ENCODE assay signal across 24 mouse cellular contexts in the genomic region with DNA sequence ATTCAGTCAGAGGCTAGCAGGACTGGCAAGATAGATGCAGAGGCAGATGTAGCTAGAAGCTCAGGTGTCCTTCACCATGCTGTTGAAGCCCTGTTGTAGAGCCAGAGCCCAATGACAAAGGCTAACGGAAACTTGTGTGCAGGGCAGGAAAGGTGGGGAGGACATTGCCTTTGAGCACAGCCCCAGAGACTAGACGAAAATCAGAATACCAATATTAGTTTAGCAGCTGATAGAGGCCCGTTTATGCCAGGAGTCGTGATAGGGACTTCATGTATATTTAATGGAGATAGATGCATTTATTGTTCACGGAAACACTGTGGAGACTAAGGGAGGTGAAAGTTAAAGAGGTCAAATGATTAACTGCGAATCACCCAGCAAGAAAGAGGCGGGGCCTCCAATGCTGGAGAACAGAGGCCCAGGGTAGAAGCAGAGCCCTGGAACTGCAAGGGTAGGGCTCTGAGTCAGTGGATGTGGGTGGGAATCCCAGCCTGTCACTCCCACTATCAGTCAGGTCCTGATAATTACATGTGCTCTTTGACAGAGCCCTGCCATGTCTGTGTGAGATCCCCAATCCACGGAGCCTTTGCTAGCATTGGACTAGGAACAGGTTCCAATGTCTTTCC.
DNase-seq lines count a peak whose midpoint lies in the region; ATAC-seq and TF ChIP-seq lines count a peak whose summit lies in the region.
"Had no signal": no experiment of that assay in that cellular context is flagged by ENCODE, and none has a peak within 500 bp of the region (broad histone marks: within the 10 kb centered on the region; RNA-seq: fewer than 3 reads in every experiment).

No protein-coding gene starts in this region.

- H3K4me1 ChIP-seq in kidney, postnatal 0 days (replicated peaks; ENCODE audit: insufficient read depth, low read length), result 0 out of 2 replicates have a peak, but pooled peaks cover 5% of the 10 kb centered on the region
- H3K4me1 ChIP-seq in kidney, embryonic 14.5 days (ENCODE audit: control insufficient read depth, insufficient read depth, low read length), result peaks cover 12% of the 10 kb centered on the region
- H3K4me1 ChIP-seq in intestine, embryonic 16.5 days (ENCODE audit: control insufficient read depth, insufficient read depth, low read length), result peaks cover 7% of the 10 kb centered on the region; the same call in 1 of the 2 replicates
- H3K4me1 ChIP-seq in stomach, embryonic 14.5 days (ENCODE audit: control insufficient read depth, insufficient read depth, low read length), result peaks cover 12% of the 10 kb centered on the region; the same call in 1 of the 2 replicates
- H3K4me1 ChIP-seq in hindbrain, embryonic 11.5 days (replicated peaks; ENCODE audit: control insufficient read depth, insufficient read depth, low read length), result peaks cover 3% of the 10 kb centered on the region; the same call in 1 of the 2 replicates
- H3K4me1 ChIP-seq in midbrain, embryonic 15.5 days, result peaks cover 5% of the 10 kb centered on the region
- H3K4me1 ChIP-seq: liver, embryonic 12.5 days had no signal

- H3K27me3 ChIP-seq in kidney, postnatal 0 days (ENCODE audit: insufficient read depth, low read length), result no peaks in the 10 kb centered on the region
- no peaks in the 10 kb centered on the region; the same call in 1 of the 2 replicates for H3K27me3 ChIP-seq in kidney, embryonic 14.5 days (ENCODE audit: control insufficient read depth, insufficient read depth, low read length)
- H3K27me3 ChIP-seq in intestine, embryonic 16.5 days (replicated peaks; ENCODE audit: control insufficient read depth, insufficient read depth, low read length), result no peaks in the 10 kb centered on the region
- no peaks in the 10 kb centered on the region for H3K27me3 ChIP-seq in stomach, embryonic 14.5 days (ENCODE audit: control insufficient read depth, insufficient read depth, low read length)
- no peaks in the 10 kb centered on the region for H3K27me3 ChIP-seq in hindbrain, embryonic 11.5 days (ENCODE audit: control insufficient read depth, insufficient read depth, low read length)
- no peaks in the 10 kb centered on the region for H3K27me3 ChIP-seq in midbrain, embryonic 15.5 days (replicated peaks)
- H3K27me3 ChIP-seq: hindbrain, embryonic 15.5 days had no signal

- H3K4me2 ChIP-seq in kidney, postnatal 0 days (ENCODE audit: low read length), result no peak overlapping the region
- no peak overlapping the region for H3K4me2 ChIP-seq in kidney, embryonic 14.5 days (replicated peaks; ENCODE audit: low read depth, low read length)
- H3K4me2 ChIP-seq in intestine, embryonic 16.5 days (ENCODE audit: low read depth, low read length), result no peak overlapping the region
- H3K4me2 ChIP-seq in stomach, embryonic 14.5 days (replicated peaks; ENCODE audit: low read depth, low read length), result no peak overlapping the region
- no peak overlapping the region for H3K4me2 ChIP-seq in hindbrain, embryonic 11.5 days (replicated peaks; ENCODE audit: low read depth, low read length)
- H3K4me2 ChIP-seq in midbrain, embryonic 15.5 days, result no peak overlapping the region
- H3K4me2 ChIP-seq: embryonic facial prominence, embryonic 12.5 days; hindbrain, embryonic 15.5 days; liver, embryonic 12.5 days; midbrain, embryonic 12.5 days had no signal

- no peak overlapping the region for H3K9ac ChIP-seq in kidney, postnatal 0 days (ENCODE audit: low read depth, low read length)
- H3K9ac ChIP-seq in kidney, embryonic 14.5 days (ENCODE audit: low read depth, low read length), result no peak overlapping the region
- H3K9ac ChIP-seq in intestine, embryonic 16.5 days (ENCODE audit: low read depth, low read length), result no peak overlapping the region
- H3K9ac ChIP-seq in stomach, embryonic 14.5 days (replicated peaks; ENCODE audit: low read depth, low read length), result no peak overlapping the region
- no peak overlapping the region for H3K9ac ChIP-seq in hindbrain, embryonic 11.5 days (ENCODE audit: low read depth, low read length)
- no peak overlapping the region for H3K9ac ChIP-seq in midbrain, embryonic 15.5 days
- H3K9ac ChIP-seq: embryonic facial prominence, embryonic 12.5 days; hindbrain, embryonic 15.5 days; liver, embryonic 12.5 days; liver, postnatal 0 days; midbrain, embryonic 12.5 days had no signal

- no peak overlapping the region for H3K27ac ChIP-seq in kidney, postnatal 0 days
- no peak overlapping the region for H3K27ac ChIP-seq in kidney, embryonic 14.5 days (ENCODE audit: low read depth, low read length)
- no peak overlapping the region for H3K27ac ChIP-seq in intestine, embryonic 16.5 days (ENCODE audit: low read length)
- no peak overlapping the region for H3K27ac ChIP-seq in stomach, embryonic 14.5 days (ENCODE audit: low read length)
- H3K27ac ChIP-seq in hindbrain, embryonic 11.5 days (ENCODE audit: low read depth, low read length), result no peak overlapping the region
- H3K27ac ChIP-seq in midbrain, embryonic 15.5 days, result no peak overlapping the region
- H3K27ac ChIP-seq: embryonic facial prominence, embryonic 12.5 days; heart, embryonic 10.5 days; hindbrain, embryonic 15.5 days; layer of hippocampus, adult 2 months; liver, embryonic 12.5 days; midbrain, embryonic 12.5 days had no signal

- H3K9me3 ChIP-seq in kidney, postnatal 0 days (replicated peaks; ENCODE audit: low read length), result no peaks in the 10 kb centered on the region
- H3K9me3 ChIP-seq in kidney, embryonic 14.5 days (ENCODE audit: control insufficient read depth, low read length), result no peaks in the 10 kb centered on the region
- no peaks in the 10 kb centered on the region for H3K9me3 ChIP-seq in intestine, embryonic 16.5 days (ENCODE audit: control insufficient read depth, low read length)
- no peaks in the 10 kb centered on the region for H3K9me3 ChIP-seq in stomach, embryonic 14.5 days (ENCODE audit: control insufficient read depth, low read depth, low read length)
- no peaks in the 10 kb centered on the region for H3K9me3 ChIP-seq in hindbrain, embryonic 11.5 days (ENCODE audit: control insufficient read depth, low read length)
- no peaks in the 10 kb centered on the region for H3K9me3 ChIP-seq in midbrain, embryonic 15.5 days
- H3K9me3 ChIP-seq: embryonic facial prominence, embryonic 12.5 days; heart, embryonic 10.5 days; hindbrain, embryonic 15.5 days; liver, embryonic 12.5 days; midbrain, embryonic 12.5 days had no signal

- H3K4me3 ChIP-seq in kidney, postnatal 0 days (replicated peaks; ENCODE audit: low read depth, low read length), result no peak overlapping the region
- H3K4me3 ChIP-seq in kidney, embryonic 14.5 days (ENCODE audit: low read length), result no peak overlapping the region
- H3K4me3 ChIP-seq in intestine, embryonic 16.5 days (ENCODE audit: low read length), result no peak overlapping the region
- H3K4me3 ChIP-seq in stomach, embryonic 14.5 days (ENCODE audit: low read depth, low read length), result no peak overlapping the region
- no peak overlapping the region for H3K4me3 ChIP-seq in hindbrain, embryonic 11.5 days (ENCODE audit: low read depth, low read length)
- H3K4me3 ChIP-seq in midbrain, embryonic 15.5 days, result no peak overlapping the region
- H3K4me3 ChIP-seq: embryonic facial prominence, embryonic 12.5 days; heart, embryonic 10.5 days; hindbrain, embryonic 15.5 days; layer of hippocampus, adult 2 months; liver, embryonic 12.5 days; midbrain, embryonic 12.5 days had no signal

- peak; percentile 14 for DNase-seq in kidney, postnatal 0 days (ENCODE audit: low spot score)
- peak; percentile 25 for DNase-seq in ZHBTc4 (ENCODE audit: low read depth, low spot score)
- no peak for DNase-seq in hindbrain, embryonic 11.5 days (ENCODE audit: low spot score)
- DNase-seq in cerebellum, postnatal 4 days (ENCODE audit: low spot score in 2 of 2), result no peak
- DNase-seq: cerebellum, adult 18-20 months; cerebellum, postnatal 14 days; gastrocnemius, postnatal 25 days; heart, adult 11 months; heart, postnatal 36 days; left cerebral cortex, postnatal 4 days; liver, postnatal 0 days; lung, postnatal 36 days; right cerebral cortex, postnatal 25 days had no signal

- 47% methylated on average over 8 of the region's 8 CpGs for WGBS in kidney, postnatal 0 days
- WGBS in kidney, embryonic 14.5 days, result 45% methylated on average over 8 of the region's 8 CpGs
- WGBS in intestine, embryonic 16.5 days, result 41% methylated on average over 8 of the region's 8 CpGs
- 47% methylated on average over 8 of the region's 8 CpGs for WGBS in stomach, embryonic 14.5 days
- 60% methylated on average over 8 of the region's 8 CpGs for WGBS in hindbrain, embryonic 11.5 days
- WGBS in midbrain, embryonic 15.5 days, result 66% methylated on average over 8 of the region's 8 CpGs

- no peaks in the 10 kb centered on the region for H3K36me3 ChIP-seq in kidney, postnatal 0 days (ENCODE audit: insufficient read depth, low read length)
- no peaks in the 10 kb centered on the region for H3K36me3 ChIP-seq in kidney, embryonic 14.5 days (ENCODE audit: control insufficient read depth, insufficient read depth, low read length)
- no peaks in the 10 kb centered on the region for H3K36me3 ChIP-seq in intestine, embryonic 16.5 days (ENCODE audit: control insufficient read depth, insufficient read depth, low read length)
- H3K36me3 ChIP-seq in stomach, embryonic 14.5 days (ENCODE audit: control insufficient read depth, insufficient read depth, low read length), result no peaks in the 10 kb centered on the region
- no peaks in the 10 kb centered on the region for H3K36me3 ChIP-seq in hindbrain, embryonic 11.5 days (ENCODE audit: control insufficient read depth, insufficient read depth, low read length)
- no peaks in the 10 kb centered on the region for H3K36me3 ChIP-seq in midbrain, embryonic 15.5 days (replicated peaks)
- H3K36me3 ChIP-seq: embryonic facial prominence, embryonic 12.5 days; heart, embryonic 10.5 days; hindbrain, embryonic 15.5 days; liver, embryonic 12.5 days; midbrain, embryonic 12.5 days had no signal

- no peak for ATAC-seq in kidney, postnatal 0 days (replicated peaks; ENCODE audit: low FRiP score, low read depth)
- no peak; the same call in 1 of the 2 replicates for ATAC-seq in kidney, embryonic 14.5 days (ENCODE audit: low FRiP score, low TSS enrichment)
- peak; percentile 92 for ATAC-seq in intestine, embryonic 16.5 days
- ATAC-seq in stomach, embryonic 14.5 days (ENCODE audit: insufficient number of reproducible peaks, insufficient read depth, low FRiP score, low read depth), result peak; percentile 68
- no peak for ATAC-seq in hindbrain, embryonic 11.5 days (ENCODE audit: low FRiP score)
- ATAC-seq in midbrain, embryonic 15.5 days (replicated peaks), result no peak
- ATAC-seq: forebrain, embryonic 14.5 days; liver, embryonic 12.5 days; liver, postnatal 0 days had no signal

- TF ChIP-seq CTCF in kidney, postnatal 0 days (IDR thresholded peaks at IDR 0.05; ENCODE audit: low read depth), result no peak

Comparison
In these comparisons a context has a peak if more than half of its experiments do, and no peak if none do; other contexts are left out.
1. ATAC-seq: peak in intestine, embryonic 16.5 days (single experiment) and stomach, embryonic 14.5 days (single experiment); none in kidney, postnatal 0 days (single experiment), kidney, embryonic 14.5 days (single experiment), hindbrain, embryonic 11.5 days (single experiment) and midbrain, embryonic 15.5 days (single experiment).
2. DNase-seq: peak in kidney, postnatal 0 days (single experiment) and ZHBTc4 (single experiment); none in hindbrain, embryonic 11.5 days (single experiment) and cerebellum, postnatal 4 days (0 of 2).